Mouse (Mus musculus): Measurements from ENCODE around the gene Mthfd1l.
"Not testable (repeated sequence)": the region's sequence is repeated elsewhere in the genome, so short reads cannot be mapped to it uniquely, and the experiment has no call there.

Gene Mthfd1l

GRCm38 (mm10) chr10:4116653-4117052 is 143.7 kb downstream of the Mthfd1l start:
- no peak for DNase-seq (ENCODE audit: low read depth in 1 of 2, low spot score in 2 of 2)

- no peak for DNase-seq (ENCODE audit: low read depth in 1 of 2, low spot score in 2 of 2)
Measured at GRCm38 (mm10) chr10:4117091-4117490, 144.2 kb downstream of the Mthfd1l start.

- no peak for DNase-seq (ENCODE audit: low read depth in 1 of 2, low spot score in 2 of 2)
Measured at GRCm38 (mm10) chr10:4119287-4119686, 146.4 kb downstream of the Mthfd1l start.

GRCm38 (mm10) chr10:4120708-4121107 is 147.8 kb downstream of the Mthfd1l start:
- no peak for DNase-seq (ENCODE audit: low read depth in 1 of 2, low spot score in 2 of 2)

- no peak for DNase-seq (ENCODE audit: low read depth in 1 of 2, low spot score in 2 of 2)
Measured at GRCm38 (mm10) chr10:4121197-4121596, 148.3 kb downstream of the Mthfd1l start.

- not testable (repeated sequence) for DNase-seq (ENCODE audit: low read depth in 1 of 2, low spot score in 2 of 2)
Measured at GRCm38 (mm10) chr10:4123280-4123945, 150.5 kb downstream of the Mthfd1l start.

GRCm38 (mm10) chr10:4124148-4124547 is 151.2 kb downstream of the Mthfd1l start:
- no peak for DNase-seq (ENCODE audit: low read depth in 1 of 2, low spot score in 2 of 2)

- DNase-seq (ENCODE audit: low read depth in 1 of 2, low spot score in 2 of 2): no peak
Measured at GRCm38 (mm10) chr10:4125232-4125631, 152.3 kb downstream of the Mthfd1l start.

GRCm38 (mm10) chr10:4126335-4127012 is 153.6 kb downstream of the Mthfd1l start:
- DNase-seq (ENCODE audit: low read depth in 1 of 2, low spot score in 2 of 2): peak in 1 of 2 experiments; percentile 4

GRCm38 (mm10) chr10:4128411-4128810 is 155.5 kb downstream of the Mthfd1l start:
- no peak for DNase-seq (ENCODE audit: low read depth in 1 of 2, low spot score in 2 of 2)

GRCm38 (mm10) chr10:4128915-4129314 is 156.0 kb downstream of the Mthfd1l start:
- DNase-seq (ENCODE audit: low read depth in 1 of 2, low spot score in 2 of 2): no peak

- DNase-seq (ENCODE audit: low read depth in 1 of 2, low spot score in 2 of 2): no peak
Measured at GRCm38 (mm10) chr10:4129461-4129860, 156.5 kb downstream of the Mthfd1l start.

GRCm38 (mm10) chr10:4130034-4130607 is 157.2 kb downstream of the Mthfd1l start:
- DNase-seq (ENCODE audit: low read depth in 1 of 2, low spot score in 2 of 2): no peak

GRCm38 (mm10) chr10:4132735-4133134 is 159.8 kb downstream of the Mthfd1l start:
- DNase-seq (ENCODE audit: low read depth in 1 of 2, low spot score in 2 of 2): no peak

GRCm38 (mm10) chr10:4135100-4135764 is 162.3 kb downstream of the Mthfd1l start:
- DNase-seq (ENCODE audit: low read depth in 1 of 2, low spot score in 2 of 2): no peak

- DNase-seq (ENCODE audit: low read depth in 1 of 2, low spot score in 2 of 2): no peak
Measured at GRCm38 (mm10) chr10:4139531-4139930, 166.6 kb downstream of the Mthfd1l start.

- no peak for DNase-seq (ENCODE audit: low read depth in 1 of 2, low spot score in 2 of 2)
Measured at GRCm38 (mm10) chr10:4141689-4142088, 168.8 kb downstream of the Mthfd1l start.

GRCm38 (mm10) chr10:4142816-4143215 is 169.9 kb downstream of the Mthfd1l start:
- no peak for DNase-seq (ENCODE audit: low read depth in 1 of 2, low spot score in 2 of 2)

- no peak for DNase-seq (ENCODE audit: low read depth in 1 of 2, low spot score in 2 of 2)
Measured at GRCm38 (mm10) chr10:4143381-4143780, 170.5 kb downstream of the Mthfd1l start.

- DNase-seq (ENCODE audit: low read depth in 1 of 2, low spot score in 2 of 2): no peak
Measured at GRCm38 (mm10) chr10:4145080-4145807, 172.3 kb downstream of the Mthfd1l start.

- DNase-seq (ENCODE audit: low read depth in 1 of 2, low spot score in 2 of 2): no peak
Measured at GRCm38 (mm10) chr10:4146947-4147346, 174.0 kb downstream of the Mthfd1l start.

Data from monocyte, adult 2 months (primary cell).